Mouse (Mus musculus): ENCODE results near the gene Mycl.

Mycl gene

GRCm38 (mm10) chr4:123014501-123015282 is 19.2 kb downstream of the Mycl start:
- DNase-seq (ENCODE audit: low read depth): no peak

DNA sequence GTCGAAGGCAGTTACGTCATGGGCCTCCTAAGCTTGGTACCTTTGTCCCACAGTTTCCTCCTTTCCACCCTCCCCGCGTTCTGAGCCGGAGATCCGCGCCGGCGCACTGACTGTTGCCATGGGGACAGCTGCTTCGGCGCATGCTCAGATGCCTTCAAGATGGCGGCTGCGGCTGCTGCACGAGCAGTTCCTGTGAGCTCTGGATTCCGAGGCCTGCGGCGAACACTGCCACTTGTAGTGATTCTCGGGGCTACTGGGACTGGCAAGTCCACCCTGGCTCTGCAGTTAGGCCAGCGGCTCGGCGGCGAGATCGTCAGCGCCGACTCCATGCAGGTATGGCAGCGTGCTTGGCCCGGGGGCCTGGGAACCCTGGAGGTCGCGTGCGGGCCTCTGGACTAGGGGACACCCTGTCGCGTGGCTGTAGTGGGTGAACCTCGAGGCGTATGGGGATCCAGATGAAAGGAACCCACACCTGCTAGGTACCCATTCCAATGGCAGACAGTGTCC is 21.1 kb downstream of the Mycl start, which contains the start of gene Trit1:
TSS of gene Trit1 (plus strand) at position 147 of the 507 bp plus-strand sequence.
- peak; percentile 98 for DNase-seq (ENCODE audit: low read depth)

- DNase-seq (ENCODE audit: low read depth): no peak
These were observed 26.1 kb downstream of the Mycl start for GRCm38 (mm10) chr4:123021591-123021990.

- DNase-seq (ENCODE audit: low read depth): no peak
These were observed 27.4 kb downstream of the Mycl start for GRCm38 (mm10) chr4:123022896-123023295.

GRCm38 (mm10) chr4:123025418-123025817 is 30.0 kb downstream of the Mycl start:
- no peak for DNase-seq (ENCODE audit: low read depth)

GRCm38 (mm10) chr4:123026161-123026560 is 30.7 kb downstream of the Mycl start:
- no peak for DNase-seq (ENCODE audit: low read depth)

DNA sequence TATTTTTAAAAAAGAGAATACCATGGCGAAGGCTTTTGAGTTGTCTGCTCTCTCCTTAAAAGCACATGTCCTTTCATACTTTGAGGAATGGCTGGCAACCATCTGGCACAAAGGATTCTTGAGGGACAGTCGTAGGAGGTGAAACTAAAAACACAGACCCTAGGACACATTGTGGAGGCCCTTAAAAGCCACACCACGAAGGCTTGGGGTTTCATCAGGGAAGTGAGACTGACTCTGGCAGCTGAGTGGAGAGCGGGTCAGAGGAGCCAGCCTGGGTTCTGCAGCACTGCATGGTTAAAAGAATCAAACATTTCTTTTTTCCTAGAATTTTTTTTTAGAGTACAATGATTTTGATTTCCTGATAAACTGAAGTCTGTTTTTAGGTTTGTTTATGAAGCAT is 31.1 kb downstream of the Mycl start:
- DNase-seq (ENCODE audit: low read depth): no peak

GRCm38 (mm10) chr4:123034841-123035240 is 39.4 kb downstream of the Mycl start:
- no peak for DNase-seq (ENCODE audit: low read depth)

- no peak for DNase-seq (ENCODE audit: low read depth)
These were observed 40.2 kb downstream of the Mycl start for GRCm38 (mm10) chr4:123035636-123036035.

DNA sequence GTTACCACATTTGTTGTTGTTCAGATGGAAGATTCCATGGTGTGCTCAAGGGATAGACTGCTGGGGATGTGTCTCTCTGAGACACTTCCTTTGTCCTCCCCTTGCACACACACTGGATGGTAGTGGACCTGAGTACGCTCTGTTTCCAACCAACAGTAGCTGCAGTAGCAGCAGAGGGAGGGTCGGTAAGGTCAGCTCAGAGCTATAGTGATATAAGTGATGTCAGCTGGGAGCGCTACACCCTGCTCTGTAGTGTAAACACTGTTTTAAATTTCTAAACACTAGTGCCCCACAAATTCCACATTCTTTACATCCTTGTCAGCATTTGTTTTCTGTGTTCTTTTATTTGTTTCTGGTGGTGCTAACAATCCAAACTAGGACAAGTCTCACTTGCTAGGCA is 41.3 kb downstream of the Mycl start:
- no peak for DNase-seq (ENCODE audit: low read depth)

DNA sequence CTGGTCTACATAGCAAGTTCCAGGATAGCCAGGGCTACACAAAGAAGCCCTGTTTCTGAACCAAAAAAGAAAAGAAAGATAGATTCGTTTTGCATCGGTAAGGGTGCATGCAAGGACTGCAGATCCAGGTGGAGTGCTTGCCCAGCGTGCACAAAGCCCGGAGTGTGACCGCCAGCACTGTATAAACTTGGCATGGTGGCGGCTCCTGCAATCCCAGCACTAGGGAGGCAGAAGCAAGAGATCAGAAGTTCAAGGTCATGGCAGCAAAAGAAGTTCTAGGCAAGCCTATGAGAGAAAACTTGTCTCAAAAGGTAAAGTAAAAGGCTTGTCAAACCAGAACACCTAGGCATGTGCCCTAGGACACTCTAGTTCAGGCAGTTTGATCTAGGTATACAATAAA is 45.7 kb downstream of the Mycl start:
- no peak for DNase-seq (ENCODE audit: low read depth)

DNA sequence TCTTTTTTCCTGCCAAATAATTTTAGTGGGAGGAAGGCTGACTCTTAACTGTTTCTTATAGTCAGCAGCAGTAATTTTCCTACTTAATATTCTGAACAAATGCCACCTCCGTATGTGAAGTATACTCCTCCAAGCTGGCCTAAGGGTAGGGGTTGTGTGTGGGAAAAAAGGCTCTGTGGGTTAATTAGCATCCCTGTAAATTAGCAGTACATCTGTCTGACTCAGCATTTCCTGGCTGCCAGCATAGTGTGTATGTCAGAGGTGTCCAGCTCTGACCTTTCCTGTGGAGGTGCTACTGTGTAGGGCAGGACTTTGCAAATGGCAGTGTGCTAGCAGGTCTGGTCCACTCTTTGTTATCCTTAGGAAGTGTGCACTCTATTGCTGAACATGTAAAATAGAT is 48.4 kb downstream of the Mycl start:
- DNase-seq (ENCODE audit: low read depth): no peak

GRCm38 (mm10) chr4:123044842-123045241 is 49.4 kb downstream of the Mycl start:
- DNase-seq (ENCODE audit: low read depth): no peak

DNA sequence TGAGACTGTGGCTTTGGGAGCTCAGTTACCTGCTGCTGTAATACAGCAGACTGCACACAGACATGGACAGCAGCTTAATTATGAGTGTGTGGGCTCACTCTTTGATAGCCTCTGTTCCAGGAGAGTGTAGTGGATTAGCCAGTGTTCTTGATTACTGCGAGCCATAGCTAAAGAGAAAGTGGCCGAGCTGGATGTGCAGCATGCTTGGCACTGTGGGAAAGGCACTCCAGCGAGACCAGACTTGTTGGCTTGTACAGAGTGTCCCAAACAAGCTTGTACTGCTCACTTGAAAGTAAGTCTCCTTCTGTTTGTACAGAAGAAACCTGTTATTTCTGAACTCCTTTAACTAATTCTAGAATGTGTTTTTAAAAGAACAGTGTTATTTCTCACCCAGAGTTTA is 50.8 kb downstream of the Mycl start:
- DNase-seq (ENCODE audit: low read depth): no peak

GRCm38 (mm10) chr4:123050681-123051211 is 55.3 kb downstream of the Mycl start:
- peak; percentile 14 for DNase-seq (ENCODE audit: low read depth)
